Mouse (Mus musculus) thymus, postnatal 10 days (tissue): ENCODE measurements around the gene Pde4d.

Source experiments
- DNase-seq, 2 experiments: peaks; one replicate each; pipeline ENCODE4 v3.0.0; 2021; ENCODE audit warnings: low spot score in 2 of 2

Pde4d gene

DNA sequence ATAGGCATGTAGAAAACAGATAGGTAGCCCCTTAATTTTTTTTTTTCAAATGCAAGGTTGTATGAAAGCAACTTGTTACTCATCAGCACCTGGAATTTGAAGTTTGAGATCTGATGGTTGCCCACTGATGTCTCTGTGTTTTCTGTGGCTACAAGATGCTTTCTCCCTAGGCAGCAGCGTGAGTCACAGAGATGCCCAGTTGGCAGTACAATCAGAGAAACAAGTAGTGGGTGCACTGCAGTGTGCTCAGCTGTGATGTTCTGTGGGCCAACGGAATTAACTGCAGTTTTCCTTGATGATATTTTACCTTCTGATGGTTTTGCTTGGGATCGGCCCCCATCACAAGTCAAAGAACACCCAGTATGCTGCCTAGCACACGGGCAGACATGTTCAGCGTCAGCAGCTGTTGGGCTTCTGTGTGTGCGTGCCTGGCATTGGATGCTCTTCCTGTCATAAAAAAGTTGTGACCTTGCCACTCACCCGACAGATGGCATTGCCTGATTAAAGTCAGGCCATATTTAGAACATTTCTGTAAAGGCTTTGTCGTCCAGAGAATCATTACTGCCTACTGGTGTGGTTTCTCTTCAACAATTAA lies 939.0 kb downstream of the Pde4d start:
- DNase-seq = no peak

DNA sequence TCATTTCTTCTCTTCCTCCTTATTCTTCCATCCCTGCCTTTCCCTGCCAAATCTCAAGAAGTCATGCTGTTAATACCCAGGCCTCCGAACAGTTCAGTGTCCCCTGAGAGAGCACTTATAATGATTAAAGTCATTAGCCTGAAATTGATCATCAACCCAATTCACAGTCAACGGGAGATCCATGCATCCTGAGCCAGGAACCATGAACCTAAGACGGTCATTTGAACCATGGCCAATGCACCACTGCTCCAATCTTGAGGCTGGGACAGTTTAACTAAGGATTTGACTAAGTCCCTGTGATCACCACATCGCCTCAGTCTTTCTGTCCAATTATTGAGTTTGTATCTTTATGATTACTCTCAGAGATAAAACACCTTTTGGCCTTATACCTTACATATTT lies 952.6 kb downstream of the Pde4d start:
- no peak for DNase-seq

DNA sequence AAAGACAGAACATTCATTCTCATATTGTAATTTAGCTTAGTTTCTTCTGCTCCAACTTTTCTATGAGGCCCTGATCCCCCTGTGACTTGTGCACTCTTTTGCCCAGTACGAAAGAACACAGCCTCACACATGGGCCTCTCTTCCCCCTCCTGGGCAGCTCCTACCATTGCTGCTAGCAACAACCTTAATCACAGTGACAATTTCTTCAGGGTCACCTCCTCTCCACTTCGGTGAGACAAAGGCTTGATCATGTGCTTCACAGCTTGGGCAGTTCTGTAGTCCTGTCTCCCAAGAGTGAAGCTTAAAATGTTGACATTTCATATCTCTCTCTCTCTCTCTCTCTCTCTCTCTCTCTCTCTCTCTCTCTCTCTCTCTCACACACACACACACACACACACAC lies 953.2 kb downstream of the Pde4d start:
- no peak for DNase-seq

DNA sequence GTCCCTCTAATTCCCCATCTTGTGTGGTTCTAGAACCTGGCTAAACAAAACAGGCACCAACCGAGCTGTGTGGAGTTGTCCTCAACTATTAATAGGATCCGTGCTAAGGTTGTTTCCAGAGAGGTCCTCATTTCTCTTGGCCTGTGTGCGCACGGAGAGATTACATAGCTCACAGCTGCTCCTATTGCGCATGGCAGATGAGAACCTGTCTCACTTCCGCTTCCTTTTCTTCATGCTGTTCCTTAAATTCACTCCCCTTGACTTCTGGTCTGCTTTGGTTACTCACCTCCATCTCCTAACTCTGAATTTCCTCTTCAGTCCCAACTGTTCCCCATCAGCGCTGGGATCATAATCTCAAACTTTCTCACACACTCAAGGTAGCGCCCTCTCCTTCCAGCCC lies 956.6 kb downstream of the Pde4d start:
- DNase-seq = no peak

DNA sequence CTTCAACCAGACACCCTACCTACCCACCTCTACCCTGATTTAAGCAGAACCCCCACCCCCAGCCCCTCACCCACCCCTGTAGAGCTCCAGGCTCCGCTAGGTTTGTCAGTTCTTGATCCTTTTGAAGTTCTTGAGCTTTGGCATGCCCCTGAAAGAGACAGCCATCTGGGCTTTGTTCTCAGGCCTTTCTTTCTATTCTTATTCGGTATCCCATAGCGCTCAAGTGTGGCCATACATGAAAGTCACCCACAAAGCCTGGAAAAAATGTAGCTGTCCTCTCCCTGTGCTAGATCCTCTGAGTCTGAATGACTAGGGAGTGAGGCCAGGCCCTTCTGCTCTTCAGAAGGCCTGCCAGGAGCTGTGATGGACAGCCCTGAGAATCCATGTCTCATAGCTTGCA lies 957.6 kb downstream of the Pde4d start:
- no peak for DNase-seq

DNA sequence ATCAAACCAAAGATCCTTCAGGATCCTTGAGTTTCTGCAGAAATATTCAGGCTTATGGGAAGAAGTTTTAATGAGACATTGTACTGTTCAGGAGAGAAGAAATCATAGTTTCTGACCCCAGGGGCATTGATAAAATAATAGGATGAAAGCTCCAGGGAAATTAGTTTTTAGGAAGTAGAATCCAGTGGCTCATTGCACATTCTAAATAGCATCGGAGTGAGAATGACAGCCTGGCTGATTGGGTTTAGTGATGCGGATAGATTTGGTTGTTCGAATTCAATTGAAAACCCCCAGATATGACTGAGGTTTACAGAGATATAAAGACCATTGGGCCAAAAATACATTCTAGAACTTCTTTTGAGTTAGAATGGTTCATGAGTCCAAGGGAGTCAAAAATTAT lies 970.7 kb downstream of the Pde4d start:
- DNase-seq = no peak

- DNase-seq = no peak
Measured at GRCm38 (mm10) chr13:109424906-109425305, 975.2 kb downstream of the Pde4d start.

GRCm38 (mm10) chr13:109425548-109425947 lies 975.8 kb downstream of the Pde4d start:
- DNase-seq = no peak

- DNase-seq = no peak
Measured at GRCm38 (mm10) chr13:109426058-109426457, 976.3 kb downstream of the Pde4d start.

- DNase-seq = no peak
Measured at GRCm38 (mm10) chr13:109427541-109427940, 977.8 kb downstream of the Pde4d start.

DNA sequence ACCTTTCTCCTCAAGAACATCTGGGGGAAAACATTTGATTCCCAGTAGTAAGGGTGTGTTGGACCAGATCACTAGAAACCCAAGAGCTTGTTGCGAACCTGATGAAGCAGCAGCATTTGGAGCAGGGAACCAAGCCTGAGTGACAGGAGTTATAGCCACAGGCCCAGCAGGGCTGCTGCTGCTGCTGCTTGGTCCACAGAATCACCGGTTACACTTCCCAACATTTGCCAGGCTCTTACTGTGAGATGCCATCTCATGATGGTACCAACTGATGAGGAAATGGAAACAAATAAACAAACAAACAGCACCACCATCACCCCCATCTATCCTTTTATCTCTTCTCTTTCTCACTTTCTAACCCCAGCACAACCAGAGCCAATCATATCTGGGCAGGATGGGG lies 979.8 kb downstream of the Pde4d start:
- no peak for DNase-seq

DNA sequence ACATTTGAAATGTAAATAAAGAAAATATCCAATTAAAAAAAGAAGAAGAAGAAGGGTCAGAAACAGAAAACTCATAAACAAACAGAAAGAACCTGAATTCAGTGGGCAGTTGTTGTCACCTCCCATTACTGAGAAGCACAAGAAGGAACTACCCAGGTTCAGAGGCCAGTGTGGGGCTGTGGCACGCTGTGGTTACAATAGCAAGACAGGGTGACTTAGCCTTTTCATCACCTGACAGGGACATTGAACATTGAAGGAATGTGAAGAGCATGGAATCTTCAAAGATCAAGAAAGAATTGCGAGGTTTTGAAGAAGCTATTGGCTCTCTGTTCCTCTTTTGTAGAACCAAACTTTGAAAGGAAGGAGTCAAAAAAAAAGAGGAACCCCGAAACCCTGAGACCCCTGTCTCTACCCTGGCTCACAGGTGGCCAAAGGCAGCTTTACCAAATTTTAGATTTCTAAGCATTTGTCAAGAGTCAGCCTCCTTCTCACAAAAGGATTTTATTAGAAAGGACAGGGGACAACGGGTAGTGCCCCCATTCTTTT lies 987.6 kb downstream of the Pde4d start:
- DNase-seq = no peak

DNA sequence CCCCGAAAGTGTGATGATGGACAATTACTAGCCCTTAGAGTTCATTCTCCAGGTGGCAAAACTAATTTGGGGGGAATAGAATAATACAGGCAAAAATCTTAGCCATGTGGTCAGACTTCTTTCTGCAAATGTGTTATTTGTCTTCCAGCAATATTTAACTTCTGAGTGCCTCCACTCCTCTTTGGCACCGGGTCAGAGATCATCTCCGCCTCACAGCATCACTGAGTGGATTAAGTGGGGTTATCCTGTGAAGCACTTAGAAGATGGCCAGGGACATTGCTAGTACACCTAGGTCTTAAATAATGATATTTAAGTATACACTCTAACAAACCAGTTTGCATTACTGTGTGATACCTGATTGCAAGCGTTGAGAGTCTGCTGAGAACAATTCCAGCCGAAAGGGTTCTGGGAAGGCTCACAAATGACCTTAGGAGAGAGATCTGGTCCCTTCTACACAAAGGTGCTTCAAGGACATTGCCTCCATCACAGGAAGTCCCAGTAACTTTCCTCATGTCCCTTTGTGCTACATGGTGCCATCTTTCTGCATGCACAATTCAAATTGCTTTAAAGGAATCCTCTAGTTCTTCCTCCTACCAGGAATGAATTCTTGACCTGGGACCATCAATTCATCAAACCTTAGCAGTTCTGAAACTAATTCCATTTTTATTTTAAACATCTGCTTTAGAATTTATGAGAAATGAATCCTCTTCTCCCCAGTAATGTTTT lies 989.9 kb downstream of the Pde4d start:
- DNase-seq = no peak

DNA sequence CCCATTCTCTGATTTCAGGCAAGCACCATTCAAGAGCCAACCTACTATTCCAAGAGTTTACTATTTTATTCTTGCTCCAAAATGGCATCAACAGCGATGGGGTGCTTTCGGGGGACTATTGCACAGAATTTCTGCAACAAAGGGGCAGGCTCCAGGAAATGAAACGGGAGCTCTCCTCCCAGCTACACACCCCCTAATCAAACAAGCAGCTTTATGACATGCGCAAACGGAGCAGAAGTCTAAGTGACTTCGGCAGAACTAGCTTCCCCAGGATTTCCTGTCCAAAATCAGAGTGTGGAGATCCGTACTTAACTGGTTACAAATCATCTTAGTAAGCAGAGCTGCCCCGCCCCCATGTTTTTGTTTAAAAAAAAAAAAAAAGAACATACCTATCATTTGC lies 990.6 kb downstream of the Pde4d start:
- DNase-seq = peak; percentile 6 to 20

DNA sequence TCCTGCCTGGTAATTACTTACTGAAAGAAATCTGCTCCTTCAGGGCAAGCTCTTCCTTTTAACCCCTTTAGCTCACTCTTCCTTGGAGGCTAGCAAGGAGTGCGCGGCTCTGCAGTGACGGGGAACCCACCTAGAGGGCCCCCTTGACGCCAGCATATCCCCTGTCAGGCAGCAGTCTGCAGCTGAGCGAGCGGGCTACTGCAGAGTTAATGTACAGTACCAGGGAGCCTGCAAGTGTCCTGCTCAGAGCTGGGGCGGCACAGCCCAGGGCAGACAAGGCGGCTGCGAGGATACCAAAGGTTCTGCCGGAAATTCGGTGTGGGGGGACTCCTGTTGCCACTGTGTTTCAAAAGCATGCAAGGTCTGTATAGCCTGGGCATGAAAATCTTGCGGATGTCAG lies 991.1 kb downstream of the Pde4d start:
- peak; percentile 44 to 66 for DNase-seq

- no peak for DNase-seq
Measured at GRCm38 (mm10) chr13:109441401-109441973, 991.7 kb downstream of the Pde4d start.

- DNase-seq = no peak
Measured at GRCm38 (mm10) chr13:109446138-109446537, 996.4 kb downstream of the Pde4d start.

GRCm38 (mm10) chr13:109448121-109448520 lies 998.4 kb downstream of the Pde4d start:
- no peak for DNase-seq

DNA sequence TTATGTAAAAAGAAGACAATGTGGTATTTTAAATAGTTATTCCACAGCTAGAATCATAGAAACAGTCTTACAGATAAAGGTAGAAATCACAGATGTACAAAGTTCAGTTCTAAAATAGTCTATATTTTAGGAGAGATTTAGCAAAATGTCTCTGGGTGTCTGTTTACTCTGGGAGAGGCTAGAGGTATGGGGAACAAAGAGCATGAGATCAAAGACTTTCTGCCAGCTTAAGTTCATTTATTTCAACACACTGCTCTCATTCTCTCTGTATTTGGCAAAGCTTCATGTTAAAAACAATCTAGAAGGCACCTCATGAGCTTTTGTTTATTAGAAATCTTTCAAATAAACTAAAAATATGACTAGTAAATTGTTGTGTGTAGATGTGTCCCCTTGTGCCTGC lies 1024.6 kb downstream of the Pde4d start:
- no peak for DNase-seq

DNA sequence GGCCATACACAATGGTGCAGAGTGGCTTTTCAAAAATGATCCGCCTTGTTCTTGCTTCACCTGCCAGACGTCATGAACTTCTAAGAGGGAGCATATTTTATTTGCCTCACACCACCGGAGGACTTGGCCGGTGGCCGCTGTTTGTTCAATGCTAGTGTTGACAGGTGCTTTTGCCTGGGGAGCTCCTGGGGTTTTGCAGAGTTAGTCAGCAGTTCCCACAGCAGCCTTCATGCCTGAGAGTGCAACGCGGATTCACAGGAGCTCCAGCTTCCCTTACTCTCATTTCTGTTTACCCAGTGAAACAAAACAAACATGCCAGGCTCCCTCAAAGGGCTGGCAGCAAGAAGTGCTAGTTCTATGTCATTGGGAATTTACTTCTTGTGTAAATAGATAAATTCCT lies 1031.7 kb downstream of the Pde4d start:
- DNase-seq = no peak

GRCm38 (mm10) chr13:109486166-109486565 lies 1036.4 kb downstream of the Pde4d start:
- no peak for DNase-seq

- DNase-seq = no peak
Measured at GRCm38 (mm10) chr13:109487378-109487777, 1037.6 kb downstream of the Pde4d start.

GRCm38 (mm10) chr13:109490853-109491252 lies 1041.1 kb downstream of the Pde4d start:
- DNase-seq = no peak
